Mouse (Mus musculus) stomach, postnatal 0 days (tissue): ENCODE measurements around the gene Gm21149. TPM values are rescaled to one million over a fixed set of nuclear protein-coding genes. Genes with fewer than 3 reads are reported as not detected.
A peak's percentile ranks its signal among the peaks of the same experiment; 100 is the strongest.
"Not testable (repeated sequence)": the region's sequence is repeated elsewhere in the genome, so short reads cannot be mapped to it uniquely, and the experiment has no call there.

Experiments
- ATAC-seq: fragments of 200-750 bp; cut with Nextera tagmentation; 2 replicates; pipeline ENCODE4 v1.8.0; 2017; ENCODE audit not compliant: low FRiP score, low TSS enrichment
- DNase-seq: peaks from one replicate; pipeline ENCODE4 v3.0.0-alpha.2; 2016; ENCODE audit warnings: low spot score
- H3K27ac ChIP-seq: fragments of 300-500 bp; sonication (generic); replicated peaks from 2 replicates; pipeline ENCODE4 v1.5.1; 2014; ENCODE audit warnings: mild to moderate bottlenecking, control low read depth
- H3K27me3 ChIP-seq: fragments of 300-500 bp; sonication (generic); 2 replicates; pipeline ENCODE4 v1.6.1; 2014; ENCODE audit warnings: low read length; ENCODE audit not compliant: control insufficient read depth, insufficient read depth
- H3K36me3 ChIP-seq: fragments of 300-500 bp; sonication (generic); 2 replicates; pipeline ENCODE4 v1.6.1; 2014; ENCODE audit warnings: low read length, mixed read lengths; ENCODE audit not compliant: control insufficient read depth, insufficient read depth
- H3K4me1 ChIP-seq: fragments of 300-500 bp; sonication (generic); replicated peaks from 2 replicates; pipeline ENCODE4 v1.6.1; 2014; ENCODE audit warnings: antibody characterized with exemption; ENCODE audit not compliant: control insufficient read depth, insufficient read depth
- H3K4me2 ChIP-seq: fragments of 300-500 bp; sonication (generic); replicated peaks from 2 replicates; pipeline ENCODE4 v1.6.1; 2014; ENCODE audit warnings: low read depth, mild to moderate bottlenecking, control low read depth, moderate library complexity
- H3K4me3 ChIP-seq: fragments of 300-500 bp; sonication (generic); 2 replicates; pipeline ENCODE4 v1.5.1; 2014; ENCODE audit warnings: low read depth, low read length, control low read depth
- H3K9ac ChIP-seq: fragments of 300-500 bp; sonication (generic); 2 replicates; pipeline ENCODE4 v1.6.1; 2014; ENCODE audit warnings: mild to moderate bottlenecking, low read length, control low read depth, mixed read lengths
- H3K9me3 ChIP-seq: fragments of 300-500 bp; sonication (generic); 2 replicates; pipeline ENCODE4 v1.6.1; 2016; ENCODE audit warnings: low read length; ENCODE audit not compliant: control insufficient read depth
- CTCF ChIP-seq: IDR thresholded peaks from 2 replicates; pipeline ENCODE4 v1.5.1; 2016; ENCODE audit warnings: antibody characterized with exemption, low read depth, mild to moderate bottlenecking, moderate library complexity
- WGBS: fragments of 180-500 bp; shearing (Covaris S2); extraction: QIAGEN DNeasy Blood & Tissue Kit; methylation state at CpG from one replicate; pipeline ENCODE4 v1.1.7; 2014; 5-methylcytosine and 5-hydroxymethylcytosine counted together
- polyA plus RNA-seq: library from polyadenylated mRNA; unstranded; fragments of >200 nt; fragmentation: Nextera tagmentation; extraction: Ambion mirVana; gene quantifications from 2 replicates; pipeline ENCODE4 v1.2.1, GENCODE M21; 2015

Gm21149 gene
- 0.29 TPM in 1 of 2 replicates, not detected in the other for polyA plus RNA-seq

DNA sequence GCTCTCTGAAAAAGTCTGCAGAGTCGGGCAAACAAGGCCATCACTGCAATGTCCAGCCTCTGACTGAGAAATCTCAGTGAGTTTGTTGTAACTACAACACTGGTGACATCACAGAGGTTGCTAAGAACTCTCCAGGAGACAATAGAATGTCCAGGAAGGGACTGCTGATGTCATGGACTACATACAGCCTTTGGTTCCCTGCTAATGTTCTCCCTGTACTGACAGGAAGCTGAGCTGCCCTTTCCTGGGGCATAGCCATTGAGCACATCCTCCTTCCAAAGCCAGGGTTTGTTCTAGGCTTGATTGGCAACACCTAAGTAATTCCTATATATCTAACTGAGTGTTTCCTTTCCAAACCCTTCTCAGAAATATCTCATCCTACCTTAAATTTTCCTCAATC lies at the start of gene Gm21149:
Gm21149 (minus strand) TSS at position 101 of the 400 bp plus-strand sequence.
- H3K9me3 ChIP-seq, H3K27ac ChIP-seq, H3K36me3 ChIP-seq, H3K27me3 ChIP-seq, ATAC-seq, H3K9ac ChIP-seq, H3K4me1 ChIP-seq, DNase-seq, H3K4me3 ChIP-seq, H3K4me2 ChIP-seq: not testable (repeated sequence)
- 49% methylated on average over 1 of the region's 1 CpGs for WGBS

DNA sequence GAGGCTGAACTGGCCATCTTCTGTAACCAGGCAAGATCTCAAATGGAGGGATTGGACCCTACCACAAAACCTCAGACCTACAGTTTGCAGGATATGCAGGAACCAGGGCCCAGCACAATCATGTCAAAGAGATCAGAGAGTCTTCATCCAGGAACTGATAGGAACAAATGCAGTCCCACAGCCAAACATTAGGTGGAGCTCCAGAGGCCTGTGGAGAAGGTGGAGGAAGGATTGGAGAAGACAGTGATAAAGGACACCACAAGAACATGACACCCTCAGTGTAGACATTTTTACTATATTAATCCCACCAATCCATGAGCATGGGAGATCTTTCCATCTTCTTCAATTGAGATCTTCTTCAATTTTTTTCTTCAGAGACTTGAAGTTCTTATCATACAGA lies 46.1 kb upstream of the Gm21149 start:
- not testable (repeated sequence) for H3K4me1 ChIP-seq, H3K27me3 ChIP-seq, H3K36me3 ChIP-seq, H3K27ac ChIP-seq, H3K4me3 ChIP-seq, DNase-seq, H3K4me2 ChIP-seq, H3K9me3 ChIP-seq, ATAC-seq, H3K9ac ChIP-seq
- peak; percentile 44 for TF ChIP-seq CTCF

- not testable (repeated sequence) for H3K36me3 ChIP-seq, H3K9ac ChIP-seq, H3K9me3 ChIP-seq, ATAC-seq, H3K4me1 ChIP-seq, DNase-seq, H3K27ac ChIP-seq, H3K4me3 ChIP-seq, H3K27me3 ChIP-seq, H3K4me2 ChIP-seq
- 29% methylated on average over 2 of the region's 2 CpGs for WGBS
These were observed 45.7 kb upstream of the Gm21149 start for GRCm38 (mm10) chr5:15522028-15522427.

DNA sequence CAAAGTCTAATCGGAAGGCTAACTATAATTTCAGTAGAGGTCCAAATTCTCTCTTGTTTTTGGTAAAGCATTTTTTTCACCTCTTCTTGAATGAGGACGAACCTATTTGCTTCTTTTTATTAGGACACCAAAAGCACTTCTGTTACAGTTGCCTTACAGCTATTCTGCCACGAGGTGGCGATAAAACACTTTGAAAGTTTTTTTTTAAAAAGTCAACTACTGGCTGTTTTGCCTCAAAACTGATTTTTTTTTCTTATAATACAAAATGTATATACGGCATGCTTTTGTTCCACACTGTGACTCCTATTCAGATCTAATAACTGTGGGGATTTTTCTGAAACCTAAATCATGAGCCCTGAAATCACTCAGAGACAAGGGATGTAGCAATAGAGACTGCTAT lies 44.1 kb upstream of the Gm21149 start:
- not testable (repeated sequence) for H3K27ac ChIP-seq, H3K27me3 ChIP-seq, H3K9me3 ChIP-seq, DNase-seq, H3K4me1 ChIP-seq, H3K4me2 ChIP-seq, H3K4me3 ChIP-seq, ATAC-seq, H3K36me3 ChIP-seq, H3K9ac ChIP-seq
- 12% methylated on average over 5 of the region's 5 CpGs for WGBS
- TF ChIP-seq CTCF = peak; percentile 50

DNA sequence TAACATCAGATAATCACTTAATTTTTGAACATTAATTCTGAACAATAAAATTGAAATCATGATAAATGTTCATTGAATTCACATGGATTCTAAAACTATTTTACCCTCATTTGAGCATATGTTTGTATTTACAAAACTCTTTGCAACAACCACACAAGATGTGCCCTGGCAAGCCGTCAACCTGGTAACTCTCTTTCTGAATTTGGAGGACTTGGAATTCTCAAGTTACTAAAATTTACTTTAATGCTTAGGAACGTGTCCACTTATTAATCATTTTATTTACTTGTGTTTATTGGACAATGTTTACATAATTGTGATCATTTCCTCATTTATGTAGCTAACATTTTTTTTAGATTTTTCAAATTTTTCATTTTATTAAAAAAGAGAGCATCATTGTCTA lies 40.8 kb upstream of the Gm21149 start:
- not testable (repeated sequence) for DNase-seq, H3K27ac ChIP-seq, H3K4me1 ChIP-seq, H3K4me3 ChIP-seq, H3K9me3 ChIP-seq, H3K9ac ChIP-seq, ATAC-seq, H3K27me3 ChIP-seq, H3K36me3 ChIP-seq, H3K4me2 ChIP-seq
- 59% methylated on average over 2 of the region's 2 CpGs for WGBS

- not testable (repeated sequence) for H3K4me2 ChIP-seq, H3K27ac ChIP-seq, H3K9ac ChIP-seq, H3K4me1 ChIP-seq, H3K27me3 ChIP-seq, H3K9me3 ChIP-seq, H3K36me3 ChIP-seq, H3K4me3 ChIP-seq, DNase-seq
- ATAC-seq = 0 out of 2 replicates have a peak, but pooled peaks have one; percentile 40
- 64% methylated on average over 3 of the region's 3 CpGs for WGBS
These were observed 35.9 kb upstream of the Gm21149 start for GRCm38 (mm10) chr5:15512236-15512635.

GRCm38 (mm10) chr5:15509911-15510310 lies 33.6 kb upstream of the Gm21149 start:
- 81% methylated on average over 1 of the region's 1 CpGs for WGBS
- H3K36me3 ChIP-seq, H3K9ac ChIP-seq, H3K4me1 ChIP-seq, H3K9me3 ChIP-seq, H3K27ac ChIP-seq, H3K4me3 ChIP-seq, H3K27me3 ChIP-seq, H3K4me2 ChIP-seq, DNase-seq, ATAC-seq: not testable (repeated sequence)
